Mouse (Mus musculus): ENCODE data around the gene Spock1. TPM values are rescaled to one million over a fixed set of nuclear protein-coding genes. Genes with fewer than 3 reads are reported as not detected.

Gene Spock1
- polyA plus RNA-seq, 1 experiment from 2014 or later: 45.1 TPM

DNA sequence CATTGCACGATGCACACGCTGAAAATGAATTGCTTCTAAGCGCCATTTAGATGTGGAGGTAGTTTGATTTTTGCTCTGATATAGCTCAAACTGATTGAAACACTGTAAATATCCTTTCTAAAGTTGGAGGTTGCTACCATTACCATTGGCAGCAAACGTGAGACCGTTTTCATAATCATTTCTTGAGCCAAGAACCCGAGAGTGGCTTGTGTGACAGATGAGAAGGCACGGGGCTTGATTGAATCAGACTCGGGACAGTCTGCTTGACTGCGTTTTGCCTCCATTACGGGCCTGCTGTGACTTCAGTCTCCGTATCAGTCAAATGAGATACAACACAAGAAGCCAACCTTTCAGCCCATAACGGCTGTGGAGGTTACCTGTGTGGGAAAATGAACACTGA is 265.1 kb downstream of the Spock1 start:
- Histone ChIP-seq H3K4me2 (replicated peaks) (no peak overlapping the region), H3K4me3 (replicated peaks) (no peak overlapping the region), H3K27ac (no peak overlapping the region), H3K36me3 (no peaks in the 10 kb centered on the region), H3K9me3 (no peaks in the 10 kb centered on the region), H3K9ac (replicated peaks) (no peak overlapping the region), H3K4me1 (replicated peaks) (peaks cover 3% of the 10 kb centered on the region; the same call in 1 of the 2 replicates), H3K27me3 (peaks cover 17% of the 10 kb centered on the region)
- 79% methylated on average over 12 of the region's 12 CpGs for WGBS
- no peak for ATAC-seq

DNA sequence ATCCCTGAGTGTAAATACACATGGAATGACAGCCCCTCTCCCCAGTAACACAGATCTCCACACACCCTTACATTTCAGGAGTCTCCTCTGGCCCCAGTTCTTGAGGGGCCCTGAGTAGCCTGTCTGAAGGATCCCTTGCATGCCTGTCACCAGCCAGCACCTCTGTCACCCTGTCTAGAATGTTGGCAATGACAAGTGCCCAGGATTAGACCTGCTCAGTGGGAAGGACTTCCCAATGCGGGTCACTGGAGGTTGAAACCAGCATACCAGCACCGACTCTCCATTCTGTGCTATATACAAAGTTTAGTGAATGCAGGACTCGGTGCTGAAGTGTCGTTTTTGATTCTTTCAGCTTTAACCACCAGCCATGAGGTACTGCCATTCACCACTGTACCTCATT is 266.5 kb downstream of the Spock1 start:
- H3K36me3 ChIP-seq: no peaks in the 10 kb centered on the region

DNA sequence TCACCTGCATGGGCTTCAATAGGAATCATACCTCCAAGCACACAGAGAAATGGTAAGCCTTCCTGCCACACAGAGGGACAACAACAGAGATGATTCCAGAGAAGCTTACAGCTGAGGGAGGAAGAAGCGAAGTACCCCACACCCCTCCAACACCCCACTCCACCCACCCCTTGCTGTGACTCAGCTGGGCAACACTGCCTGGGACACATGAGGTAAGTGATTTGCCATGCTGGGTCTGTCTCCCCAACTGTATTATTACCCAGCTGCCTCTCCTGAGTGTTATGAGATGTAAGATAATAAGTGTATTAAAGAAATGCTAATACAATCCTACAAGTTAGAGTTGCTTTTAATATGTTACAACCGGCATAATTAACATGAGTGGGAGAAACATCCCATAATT is 267.2 kb downstream of the Spock1 start:
- no peak overlapping the region for H3K4me2 ChIP-seq (replicated peaks)
- H3K4me3 ChIP-seq (replicated peaks): no peak overlapping the region
- WGBS: 88% methylated on average over 2 of the region's 2 CpGs
- no peak overlapping the region for H3K9ac ChIP-seq (replicated peaks)
- peaks cover 24% of the 10 kb centered on the region for H3K4me1 ChIP-seq (replicated peaks)
- no peak for ATAC-seq
- H3K27ac ChIP-seq: no peak overlapping the region
- H3K36me3 ChIP-seq: no peaks in the 10 kb centered on the region
- H3K27me3 ChIP-seq: peaks cover 20% of the 10 kb centered on the region
- H3K9me3 ChIP-seq: no peaks in the 10 kb centered on the region

More for the DNA sequence above, 266.5 kb downstream of the Spock1 start:
- no peak for ATAC-seq
- H3K9me3 ChIP-seq: no peaks in the 10 kb centered on the region
- H3K27ac ChIP-seq: no peak overlapping the region
- no peak overlapping the region for H3K4me3 ChIP-seq (replicated peaks)
- 75% methylated on average over 4 of the region's 4 CpGs for WGBS
- H3K9ac ChIP-seq (replicated peaks): no peak overlapping the region
- peaks cover 20% of the 10 kb centered on the region for H3K27me3 ChIP-seq
- H3K4me2 ChIP-seq (replicated peaks): no peak overlapping the region
- peaks cover 17% of the 10 kb centered on the region for H3K4me1 ChIP-seq (replicated peaks)

DNA sequence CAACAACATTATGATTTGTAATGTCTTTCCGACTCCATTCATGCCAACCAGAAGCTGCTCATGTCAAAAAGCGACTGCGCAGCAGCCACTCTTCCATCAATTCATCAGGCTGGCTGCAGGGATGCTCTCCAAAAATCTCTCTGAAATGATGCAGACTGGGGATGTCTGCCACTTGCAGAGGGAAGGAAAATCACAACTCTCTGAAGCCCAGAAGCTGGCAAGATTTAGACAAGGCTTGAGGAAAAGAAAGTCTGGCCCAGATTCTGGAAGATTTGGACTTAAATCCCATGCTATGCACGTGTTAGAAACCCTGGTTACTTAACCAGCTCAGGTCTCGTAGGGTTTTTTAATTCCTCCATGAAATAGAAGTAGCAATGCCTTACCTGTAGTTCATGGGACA is 269.3 kb downstream of the Spock1 start:
- Histone ChIP-seq H3K4me3 (replicated peaks) (no peak overlapping the region), H3K9ac (replicated peaks) (no peak overlapping the region), H3K4me1 (replicated peaks) (peaks cover 27% of the 10 kb centered on the region), H3K27me3 (peaks cover 20% of the 10 kb centered on the region), H3K9me3 (0 out of 2 replicates have a peak, but pooled peaks cover 5% of the 10 kb centered on the region), H3K4me2 (replicated peaks) (no peak overlapping the region), H3K36me3 (no peaks in the 10 kb centered on the region), H3K27ac (no peak overlapping the region)
- 87% methylated on average over 5 of the region's 5 CpGs for WGBS
- no peak for ATAC-seq

DNA sequence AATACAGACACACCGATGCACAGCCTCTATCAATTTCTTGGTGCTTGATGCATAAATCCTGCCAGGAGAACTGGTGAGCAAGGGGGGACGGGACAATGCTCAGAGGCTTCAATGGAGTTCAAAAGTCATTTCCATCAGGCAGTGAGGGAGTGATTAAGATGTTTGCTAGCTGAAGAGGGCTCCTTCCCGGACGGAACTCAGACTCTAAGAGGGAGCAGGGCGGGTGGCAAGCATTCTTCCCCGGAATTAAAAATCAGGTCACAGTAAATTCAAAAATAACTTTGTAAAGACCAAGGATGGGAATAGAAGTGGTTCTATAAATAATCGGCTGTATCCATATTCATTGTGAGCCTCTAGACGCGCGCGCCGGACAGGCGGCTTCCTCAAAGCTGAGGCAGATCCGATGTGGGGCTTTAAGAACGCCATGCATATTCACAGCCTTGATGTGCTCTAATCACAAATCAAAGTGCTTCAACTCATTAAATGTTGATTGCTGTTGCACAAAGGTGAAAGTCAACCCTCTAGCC is 270.5 kb downstream of the Spock1 start:
- H3K27me3 ChIP-seq: peaks cover 30% of the 10 kb centered on the region
- H3K4me1 ChIP-seq (replicated peaks): peaks cover 27% of the 10 kb centered on the region
- H3K27ac ChIP-seq: no peak overlapping the region
- H3K9me3 ChIP-seq: 0 out of 2 replicates have a peak, but pooled peaks cover 5% of the 10 kb centered on the region
- no peak overlapping the region; the same call in 1 of the 2 replicates for H3K4me2 ChIP-seq (replicated peaks)
- no peak overlapping the region for H3K9ac ChIP-seq (replicated peaks)
- ATAC-seq: no peak
- 58% methylated on average over 15 of the region's 15 CpGs for WGBS
- no peaks in the 10 kb centered on the region for H3K36me3 ChIP-seq
- no peak overlapping the region for H3K4me3 ChIP-seq (replicated peaks)

DNA sequence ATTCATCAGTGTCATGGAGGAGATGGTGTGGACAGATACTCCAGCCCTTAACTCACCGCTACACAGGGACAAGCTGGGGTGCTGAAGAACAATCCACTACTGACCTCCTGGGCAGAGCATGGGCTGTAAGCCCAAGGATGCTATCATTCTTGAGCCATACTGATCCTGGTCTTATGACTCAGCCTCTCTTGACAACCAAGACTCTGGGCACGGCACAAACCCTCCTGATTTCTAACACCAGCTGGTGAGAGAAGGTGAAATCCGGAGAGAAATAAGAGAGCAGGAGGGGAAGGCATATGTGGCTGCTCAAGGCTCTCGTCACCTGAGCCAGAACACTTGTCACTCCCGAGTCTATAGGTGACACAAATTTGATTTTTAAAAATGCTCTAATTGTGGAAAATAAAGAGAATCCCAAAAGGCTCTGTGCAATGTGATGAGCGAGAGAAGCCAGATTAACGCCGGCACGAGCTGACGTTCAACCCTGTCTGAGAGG is 271.0 kb downstream of the Spock1 start:
- Histone ChIP-seq H3K9ac (replicated peaks) (no peak overlapping the region), H3K4me1 (replicated peaks) (peaks cover 27% of the 10 kb centered on the region), H3K4me2 (replicated peaks) (no peak overlapping the region; the same call in 1 of the 2 replicates), H3K27ac (peak overlapping the region; percentile 44), H3K27me3 (peaks cover 30% of the 10 kb centered on the region), H3K9me3 (0 out of 2 replicates have a peak, but pooled peaks cover 5% of the 10 kb centered on the region), H3K36me3 (no peaks in the 10 kb centered on the region), H3K4me3 (replicated peaks) (no peak overlapping the region)
- ATAC-seq: no peak
- 69% methylated on average over 10 of the region's 10 CpGs for WGBS

DNA sequence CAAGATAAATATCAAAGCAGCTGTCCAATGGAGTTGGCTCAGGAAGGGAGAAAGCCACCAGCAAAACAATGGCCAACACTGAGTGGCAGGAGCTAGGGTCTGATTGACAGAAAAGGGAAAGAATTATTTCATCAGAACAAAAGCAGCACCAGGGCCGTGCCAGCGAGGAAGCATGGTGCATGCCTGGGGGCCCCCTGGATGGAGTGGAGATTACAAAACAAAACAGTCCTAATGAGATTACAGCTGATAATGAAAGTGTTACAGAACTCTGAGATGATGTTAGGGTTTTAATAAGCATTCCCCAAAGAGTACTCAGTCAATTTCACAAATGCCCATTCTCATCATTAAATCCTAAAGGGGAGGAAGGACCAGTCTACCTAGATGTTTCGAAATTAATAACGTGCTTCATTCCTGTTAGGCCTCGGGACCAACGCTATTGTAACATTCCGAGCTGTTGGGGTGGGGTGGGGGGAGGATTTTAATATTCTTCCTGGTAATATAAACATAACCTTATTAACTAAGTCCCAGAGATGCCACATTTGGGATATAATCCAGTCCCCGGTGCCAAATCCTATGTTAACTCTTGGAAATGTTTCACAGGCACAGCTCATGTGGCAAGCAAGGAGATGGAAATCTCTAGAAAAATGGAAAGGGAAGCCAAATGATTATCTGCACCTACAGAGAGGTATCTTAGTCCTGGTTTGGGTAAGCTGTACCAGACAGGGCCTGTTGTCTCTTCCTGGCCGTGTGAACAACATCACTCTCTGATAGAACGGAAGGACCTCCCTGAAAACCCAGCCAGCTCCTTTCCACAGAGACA is 271.7 kb downstream of the Spock1 start:
- WGBS: 52% methylated on average over 10 of the region's 10 CpGs
- no peak; the same call in 1 of the 2 replicates for ATAC-seq
- H3K9ac ChIP-seq (replicated peaks): no peak overlapping the region
- H3K9me3 ChIP-seq: 0 out of 2 replicates have a peak, but pooled peaks cover 5% of the 10 kb centered on the region
- no peak overlapping the region for H3K4me2 ChIP-seq (replicated peaks)
- no peak overlapping the region for H3K4me3 ChIP-seq (replicated peaks)
- peaks cover 27% of the 10 kb centered on the region for H3K4me1 ChIP-seq (replicated peaks)
- peak overlapping the region; percentile 44; the same call in 1 of the 2 replicates for H3K27ac ChIP-seq
- H3K27me3 ChIP-seq: peaks cover 25% of the 10 kb centered on the region
- H3K36me3 ChIP-seq: no peaks in the 10 kb centered on the region

DNA sequence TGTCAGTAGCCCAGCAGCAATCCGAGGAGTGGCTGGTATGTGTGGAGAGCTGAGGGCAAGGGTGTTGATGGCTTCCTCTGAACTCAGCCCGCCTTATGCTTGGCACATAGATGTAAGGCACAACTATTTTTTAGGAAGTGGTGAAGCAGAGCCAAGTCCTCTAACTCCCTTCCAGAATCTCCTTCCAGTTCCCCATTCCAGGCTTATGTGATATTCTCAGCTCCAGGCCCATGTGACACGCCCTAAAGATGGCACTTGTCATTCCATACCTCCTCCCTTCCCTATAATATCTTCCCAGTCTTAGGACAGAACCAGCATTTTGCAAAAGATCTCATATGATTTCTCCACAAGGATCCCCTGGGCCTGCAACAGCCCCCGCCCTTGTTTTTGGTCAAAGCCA is 277.6 kb downstream of the Spock1 start:
- 88% methylated on average over 4 of the region's 4 CpGs for WGBS
- no peak overlapping the region for H3K4me2 ChIP-seq (replicated peaks)
- H3K4me1 ChIP-seq (replicated peaks): 0 out of 2 replicates have a peak, but pooled peaks cover 3% of the 10 kb centered on the region
- peaks cover 20% of the 10 kb centered on the region; the same call in 1 of the 2 replicates for H3K27me3 ChIP-seq
- H3K9ac ChIP-seq (replicated peaks): no peak overlapping the region
- no peak for ATAC-seq
- 0 out of 2 replicates have a peak, but pooled peaks cover 5% of the 10 kb centered on the region for H3K9me3 ChIP-seq
- no peaks in the 10 kb centered on the region for H3K36me3 ChIP-seq
- H3K4me3 ChIP-seq (replicated peaks): no peak overlapping the region
- no peak overlapping the region for H3K27ac ChIP-seq

DNA sequence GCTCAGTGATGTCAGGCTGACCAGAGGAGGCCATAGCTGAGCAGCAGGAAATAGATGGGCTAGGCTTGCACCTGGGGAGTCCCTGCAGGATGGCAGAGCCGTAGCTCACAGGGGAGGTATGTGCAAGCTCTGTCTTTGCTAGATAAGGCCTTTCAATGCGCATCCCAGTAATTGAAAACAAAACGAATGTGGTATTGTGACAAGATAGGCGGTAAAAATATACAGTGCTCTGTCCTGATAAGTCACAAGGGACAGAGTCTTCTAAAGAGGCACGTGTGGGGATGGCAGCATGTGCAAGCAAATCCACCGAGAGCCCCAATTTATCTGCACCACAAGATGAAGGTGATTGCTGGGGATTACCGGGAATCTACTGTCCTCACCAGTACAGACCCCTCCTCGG is 279.9 kb downstream of the Spock1 start:
- Histone ChIP-seq H3K27me3 (peaks cover 16% of the 10 kb centered on the region; the same call in 1 of the 2 replicates), H3K4me2 (replicated peaks) (no peak overlapping the region), H3K4me3 (replicated peaks) (no peak overlapping the region), H3K4me1 (replicated peaks) (peaks cover 15% of the 10 kb centered on the region), H3K27ac (0 out of 2 replicates have a peak overlapping the region, but pooled peaks have one; percentile 2), H3K9ac (replicated peaks) (no peak overlapping the region), H3K9me3 (no peaks in the 10 kb centered on the region), H3K36me3 (no peaks in the 10 kb centered on the region)
- WGBS: 59% methylated on average over 8 of the region's 8 CpGs
- no peak for ATAC-seq

DNA sequence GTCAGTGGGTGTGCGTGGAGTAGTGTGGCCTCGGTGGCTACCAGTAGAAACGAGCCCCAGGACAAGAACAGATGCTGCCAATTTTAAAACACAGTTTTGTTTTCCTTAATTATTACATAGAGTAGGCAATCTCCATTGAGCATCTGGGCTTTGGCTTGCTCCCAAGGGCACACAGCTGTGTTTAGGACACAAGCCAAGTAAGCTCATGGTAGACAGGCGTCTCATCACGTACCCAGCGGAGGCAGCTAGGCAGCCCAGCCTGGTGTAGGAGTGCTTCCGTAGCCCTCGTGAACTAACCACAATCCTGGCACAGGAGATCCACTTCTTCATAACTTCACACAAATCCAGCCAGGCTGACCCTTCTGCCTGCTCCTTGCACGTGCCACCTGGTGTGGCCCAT is 281.7 kb downstream of the Spock1 start:
- Histone ChIP-seq H3K27me3 (peaks cover 7% of the 10 kb centered on the region; the same call in 1 of the 2 replicates), H3K4me3 (replicated peaks) (no peak overlapping the region), H3K36me3 (no peaks in the 10 kb centered on the region), H3K9ac (replicated peaks) (no peak overlapping the region), H3K9me3 (peaks cover 3% of the 10 kb centered on the region; the same call in 1 of the 2 replicates), H3K4me1 (replicated peaks) (peaks cover 15% of the 10 kb centered on the region), H3K27ac (no peak overlapping the region), H3K4me2 (replicated peaks) (no peak overlapping the region)
- ATAC-seq: no peak
- 86% methylated on average over 9 of the region's 9 CpGs for WGBS

DNA sequence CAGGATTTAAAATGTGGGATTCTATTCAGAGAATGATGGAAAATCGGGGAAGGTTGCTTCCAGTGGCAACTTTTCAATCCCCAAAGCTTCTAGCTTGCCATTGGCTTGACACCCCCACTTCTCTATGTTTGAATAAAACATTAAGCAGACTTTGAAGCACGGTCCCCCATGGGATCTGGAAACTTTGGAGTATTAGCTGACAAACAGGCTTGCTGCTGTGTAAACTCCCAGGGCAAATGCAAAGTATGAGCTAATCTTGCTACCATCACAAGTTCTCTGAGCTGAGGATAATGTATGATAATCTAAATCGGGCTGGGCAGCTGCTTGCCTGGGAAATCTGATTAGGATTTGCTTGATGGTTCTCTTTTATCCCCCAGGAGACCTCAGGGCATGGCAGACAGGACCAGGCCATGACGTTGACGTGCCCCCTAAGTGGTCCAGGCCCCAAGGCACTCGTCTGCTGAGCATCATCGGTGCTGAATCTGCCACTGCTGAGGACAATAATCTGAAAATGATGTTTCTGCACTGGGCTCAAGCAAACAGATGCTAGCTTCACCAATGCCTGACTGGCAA is 284.1 kb downstream of the Spock1 start:
- H3K36me3 ChIP-seq: no peaks in the 10 kb centered on the region
- H3K27ac ChIP-seq: no peak overlapping the region
- no peak overlapping the region for H3K4me2 ChIP-seq (replicated peaks)
- H3K27me3 ChIP-seq: peaks cover 10% of the 10 kb centered on the region; the same call in 1 of the 2 replicates
- no peak overlapping the region for H3K9ac ChIP-seq (replicated peaks)
- peak; percentile 74 for ATAC-seq
- H3K9me3 ChIP-seq: peaks cover 3% of the 10 kb centered on the region; the same call in 1 of the 2 replicates
- no peak overlapping the region for H3K4me3 ChIP-seq (replicated peaks)
- WGBS: 24% methylated on average over 7 of the region's 7 CpGs
- H3K4me1 ChIP-seq (replicated peaks): peaks cover 15% of the 10 kb centered on the region

All from midbrain, embryonic 13.5 days (tissue).